Mouse (Mus musculus) kidney, postnatal 0 days (tissue): Measurements from ENCODE around the gene C1qtnf2. TPM values are rescaled to one million over a fixed set of nuclear protein-coding genes. Genes with fewer than 3 reads are reported as not detected.

Experiments used
- ATAC-seq: fragments of 200-750 bp; cut with Nextera tagmentation; replicated peaks from 2 replicates; pipeline ENCODE4 v1.8.0; 2017; ENCODE audit warnings: low read depth, moderate number of reproducible peaks, moderate TSS enrichment, moderate library complexity; ENCODE audit not compliant: low FRiP score
- DNase-seq: peaks from one replicate; pipeline ENCODE4 v3.0.0-alpha.2; 2016; ENCODE audit warnings: low spot score
- H3K27ac ChIP-seq: fragments of 300-500 bp; sonication (generic); 2 replicates; pipeline ENCODE4 v1.5.1; 2014; ENCODE audit warnings: mild to moderate bottlenecking
- H3K27me3 ChIP-seq: fragments of 300-500 bp; sonication (generic); 2 replicates; pipeline ENCODE4 v1.6.1; 2014; ENCODE audit warnings: low read length, mixed read lengths; ENCODE audit not compliant: insufficient read depth
- H3K36me3 ChIP-seq: fragments of 300-500 bp; sonication (generic); 2 replicates; pipeline ENCODE4 v1.6.1; 2014; ENCODE audit warnings: low read length, mixed read lengths; ENCODE audit not compliant: insufficient read depth
- H3K4me1 ChIP-seq: fragments of 300-500 bp; sonication (generic); replicated peaks from 2 replicates; pipeline ENCODE4 v1.6.1; 2014; ENCODE audit warnings: antibody characterized with exemption, low read length, mixed read lengths; ENCODE audit not compliant: insufficient read depth
- H3K4me2 ChIP-seq: fragments of 300-500 bp; sonication (generic); 2 replicates; pipeline ENCODE4 v1.6.1; 2014; ENCODE audit warnings: mild to moderate bottlenecking, low read length, moderate library complexity, mixed read lengths
- H3K4me3 ChIP-seq: fragments of 300-500 bp; sonication (generic); replicated peaks from 2 replicates; pipeline ENCODE4 v1.5.1; 2014; ENCODE audit warnings: low read depth, low read length
- H3K9ac ChIP-seq: fragments of 300-500 bp; sonication (generic); 2 replicates; pipeline ENCODE4 v1.6.1; 2014; ENCODE audit warnings: low read depth, low read length
- H3K9me3 ChIP-seq: fragments of 300-500 bp; sonication (generic); replicated peaks from 2 replicates; pipeline ENCODE4 v1.6.1; 2016; ENCODE audit warnings: low read length, inconsistent platforms, mixed read lengths
- CTCF ChIP-seq: IDR thresholded peaks from 2 replicates; pipeline ENCODE4 v1.5.1; 2016; ENCODE audit warnings: antibody characterized with exemption, low read depth, mild to moderate bottlenecking, moderate library complexity
- WGBS: fragments of 180-500 bp; shearing (Covaris S2); extraction: QIAGEN DNeasy Blood & Tissue Kit; methylation state at CpG from one replicate; pipeline ENCODE4 v1.1.7; 2014; 5-methylcytosine and 5-hydroxymethylcytosine counted together
- polyA plus RNA-seq: library from polyadenylated mRNA; unstranded; fragments of >200 nt; fragmentation: Nextera tagmentation; extraction: Ambion mirVana; gene quantifications from 2 replicates; pipeline ENCODE4 v1.2.1, GENCODE M21; 2015

C1qtnf2 gene
- polyA plus RNA-seq, 1 experiment from 2014 or later: 28.0 TPM

DNA sequence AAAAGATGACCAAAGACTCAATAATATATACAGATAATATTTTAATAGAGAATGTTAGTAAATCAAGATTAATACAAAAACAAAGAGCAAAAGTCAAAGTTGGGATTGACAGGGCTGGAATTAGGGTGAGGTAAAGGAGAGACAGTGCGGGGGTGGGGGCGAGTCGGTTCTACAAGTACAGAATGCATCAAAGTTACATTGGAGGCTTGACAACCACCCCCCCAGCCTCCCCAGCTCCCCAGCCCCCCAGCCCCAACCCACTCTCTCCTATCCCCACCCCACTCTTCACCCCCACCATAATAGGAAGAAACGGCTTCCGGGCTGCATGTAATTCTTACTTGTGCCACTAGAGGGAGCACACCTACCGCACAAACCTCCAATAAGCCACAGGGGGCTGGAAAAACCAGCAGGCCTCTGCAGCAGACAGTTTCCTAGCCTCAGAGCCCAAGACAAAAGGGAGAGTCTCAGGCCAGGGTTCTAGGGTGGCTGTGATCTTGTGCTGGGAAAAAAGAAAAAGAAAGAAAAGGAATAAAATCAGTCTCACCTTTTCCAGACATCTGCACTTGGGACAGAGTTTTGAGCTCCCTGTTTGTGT is 19.8 kb downstream of the C1qtnf2 start:
- TF ChIP-seq CTCF: peak; percentile 89
- no peak overlapping the region for H3K4me2 ChIP-seq
- no peaks in the 10 kb centered on the region for H3K4me1 ChIP-seq
- 24% methylated on average over 6 of the region's 6 CpGs for WGBS
- DNase-seq (peak; percentile 86), ATAC-seq (peak; percentile 55; the same call in 1 of the 2 replicates)
- no peaks in the 10 kb centered on the region for H3K27me3 ChIP-seq
- H3K9ac ChIP-seq: no peak overlapping the region
- H3K36me3 ChIP-seq: no peaks in the 10 kb centered on the region
- H3K4me3 ChIP-seq: no peak overlapping the region
- H3K27ac ChIP-seq: no peak overlapping the region
- no peaks in the 10 kb centered on the region for H3K9me3 ChIP-seq

DNA sequence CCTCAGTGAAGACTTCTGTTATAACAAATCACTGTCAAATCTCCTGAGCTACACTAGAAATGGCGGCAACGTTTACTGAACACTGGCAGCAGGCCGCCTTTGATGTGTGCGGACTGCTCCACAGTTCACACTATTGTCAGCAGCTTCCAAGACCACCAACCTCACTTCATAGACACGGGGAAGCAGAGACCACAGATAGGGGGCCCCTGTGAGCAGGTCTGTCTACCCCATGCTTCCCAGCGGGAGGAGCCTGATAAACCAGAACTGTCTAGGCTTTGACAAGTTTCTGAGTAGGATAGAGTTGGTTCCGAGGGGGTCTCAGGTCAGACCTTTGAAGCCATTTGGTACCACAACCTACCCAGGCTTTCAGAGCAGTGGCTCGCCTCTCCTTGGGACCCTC is 21.0 kb downstream of the C1qtnf2 start:
- H3K4me1 ChIP-seq: no peaks in the 10 kb centered on the region
- no peaks in the 10 kb centered on the region for H3K36me3 ChIP-seq
- DNase-seq: no peak
- H3K9ac ChIP-seq: no peak overlapping the region
- no peak overlapping the region for H3K27ac ChIP-seq
- TF ChIP-seq CTCF: peak; percentile 47
- no peaks in the 10 kb centered on the region for H3K9me3 ChIP-seq
- H3K27me3 ChIP-seq: no peaks in the 10 kb centered on the region
- H3K4me3 ChIP-seq: no peak overlapping the region
- ATAC-seq: no peak
- H3K4me2 ChIP-seq: no peak overlapping the region
- 54% methylated on average over 8 of the region's 8 CpGs for WGBS

DNA sequence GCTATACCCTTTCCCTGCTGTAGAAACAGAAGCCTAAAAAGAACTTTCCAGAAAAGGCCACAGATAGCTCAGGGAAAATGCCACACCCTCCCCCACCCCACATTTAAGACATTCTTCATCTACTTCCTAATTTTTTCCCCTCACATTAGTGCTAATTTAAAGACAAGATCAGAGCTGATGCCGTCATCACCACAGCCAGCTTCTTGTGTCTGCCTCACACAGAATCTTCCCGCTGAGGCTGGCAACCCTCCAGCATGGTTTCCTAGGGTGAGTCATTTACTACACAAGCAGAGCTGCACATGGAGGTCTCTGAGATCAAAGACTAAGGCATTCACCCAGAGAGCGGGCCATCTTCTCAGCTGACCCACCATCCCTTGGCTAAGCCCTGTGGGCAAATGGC is 21.5 kb downstream of the C1qtnf2 start:
- TF ChIP-seq CTCF: no peak
- Histone ChIP-seq H3K9me3 (no peaks in the 10 kb centered on the region), H3K27me3 (no peaks in the 10 kb centered on the region), H3K4me1 (no peaks in the 10 kb centered on the region), H3K27ac (no peak overlapping the region), H3K9ac (no peak overlapping the region), H3K36me3 (no peaks in the 10 kb centered on the region), H3K4me3 (no peak overlapping the region), H3K4me2 (no peak overlapping the region)
- WGBS: 42% methylated on average over 3 of the region's 3 CpGs
- DNase-seq (no peak), ATAC-seq (no peak)

GRCm38 (mm10) chr11:43501256-43501655 is 27.2 kb downstream of the C1qtnf2 start:
- 87% methylated on average over 6 of the region's 6 CpGs for WGBS
- H3K27ac ChIP-seq: no peak overlapping the region
- no peaks in the 10 kb centered on the region for H3K4me1 ChIP-seq
- no peak overlapping the region for H3K9ac ChIP-seq
- ATAC-seq (no peak), DNase-seq (no peak)
- H3K36me3 ChIP-seq: no peaks in the 10 kb centered on the region
- no peaks in the 10 kb centered on the region for H3K9me3 ChIP-seq
- H3K4me2 ChIP-seq: no peak overlapping the region
- no peak for TF ChIP-seq CTCF
- no peak overlapping the region for H3K4me3 ChIP-seq
- no peaks in the 10 kb centered on the region for H3K27me3 ChIP-seq

DNA sequence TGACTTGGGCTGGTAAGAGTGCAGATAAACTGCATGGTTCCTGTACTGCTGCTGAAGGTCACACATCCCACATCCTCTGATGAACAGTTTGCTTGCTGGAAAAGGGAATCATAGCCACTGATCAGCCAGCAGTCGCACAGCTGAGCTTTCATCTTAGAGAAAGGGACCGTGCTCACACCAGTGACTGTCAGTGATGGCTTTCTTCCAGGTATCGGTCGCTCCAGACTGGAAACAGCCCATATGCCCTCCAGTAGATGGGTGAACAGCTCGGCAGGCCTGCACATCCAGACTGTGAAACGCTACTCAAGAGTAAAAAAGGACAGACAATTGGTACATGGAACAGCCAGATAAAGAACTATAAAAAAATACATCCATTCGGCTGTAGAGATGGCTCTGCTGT is 31.1 kb downstream of the C1qtnf2 start:
- 87% methylated on average over 7 of the region's 7 CpGs for WGBS
- Histone ChIP-seq H3K9me3 (no peaks in the 10 kb centered on the region), H3K9ac (no peak overlapping the region), H3K4me1 (no peaks in the 10 kb centered on the region), H3K4me2 (no peak overlapping the region), H3K36me3 (no peaks in the 10 kb centered on the region), H3K4me3 (no peak overlapping the region), H3K27me3 (no peaks in the 10 kb centered on the region), H3K27ac (no peak overlapping the region)
- no peak for TF ChIP-seq CTCF
- ATAC-seq (no peak), DNase-seq (no peak)

GRCm38 (mm10) chr11:43507976-43508375 is 33.9 kb downstream of the C1qtnf2 start:
- Histone ChIP-seq H3K27ac (no peak overlapping the region), H3K9ac (no peak overlapping the region), H3K4me1 (no peaks in the 10 kb centered on the region), H3K4me2 (no peak overlapping the region), H3K36me3 (no peaks in the 10 kb centered on the region), H3K4me3 (no peak overlapping the region), H3K27me3 (no peaks in the 10 kb centered on the region), H3K9me3 (no peaks in the 10 kb centered on the region)
- WGBS: 84% methylated on average over 6 of the region's 6 CpGs
- no peak for DNase-seq
- TF ChIP-seq CTCF: no peak
- no peak for ATAC-seq

DNA sequence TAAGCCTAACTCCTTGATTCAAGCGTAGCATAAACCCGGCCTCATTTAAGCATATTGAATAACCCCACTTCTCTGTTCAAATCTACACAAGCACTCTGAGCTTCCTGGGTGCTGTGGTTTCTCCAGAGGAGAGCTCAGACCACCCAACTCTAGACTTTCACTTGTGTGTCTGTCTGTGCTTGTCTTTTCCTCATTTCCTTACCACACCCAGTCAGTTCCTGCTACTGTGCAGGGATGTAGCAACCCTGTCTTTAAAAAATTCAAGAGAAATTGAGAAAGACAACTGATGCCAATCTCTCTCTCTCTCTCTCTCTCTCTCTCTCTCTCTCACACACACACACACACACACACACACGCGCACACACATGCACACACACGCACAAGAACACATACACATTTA is 35.8 kb downstream of the C1qtnf2 start:
- WGBS: 89% methylated on average over 5 of the region's 5 CpGs
- no peak for TF ChIP-seq CTCF
- DNase-seq: no peak
- no peaks in the 10 kb centered on the region for H3K9me3 ChIP-seq
- H3K9ac ChIP-seq: no peak overlapping the region
- H3K36me3 ChIP-seq: no peaks in the 10 kb centered on the region
- no peak overlapping the region for H3K4me2 ChIP-seq
- no peak for ATAC-seq
- no peak overlapping the region for H3K4me3 ChIP-seq
- H3K27me3 ChIP-seq: no peaks in the 10 kb centered on the region
- H3K27ac ChIP-seq: no peak overlapping the region
- H3K4me1 ChIP-seq: no peaks in the 10 kb centered on the region
